Mouse (Mus musculus) Muller cell, postnatal 12 days (primary cell): ENCODE results near the gene Mgat4d.
"Not testable (repeated sequence)": the region's sequence is repeated elsewhere in the genome, so short reads cannot be mapped to it uniquely, and the experiment has no call there.

Source experiments
- DNase-seq: peaks from one replicate; pipeline ENCODE4 v3.0.0-alpha.2; 2015; ENCODE audit errors: inconsistent ontology term

Gene Mgat4d

DNA sequence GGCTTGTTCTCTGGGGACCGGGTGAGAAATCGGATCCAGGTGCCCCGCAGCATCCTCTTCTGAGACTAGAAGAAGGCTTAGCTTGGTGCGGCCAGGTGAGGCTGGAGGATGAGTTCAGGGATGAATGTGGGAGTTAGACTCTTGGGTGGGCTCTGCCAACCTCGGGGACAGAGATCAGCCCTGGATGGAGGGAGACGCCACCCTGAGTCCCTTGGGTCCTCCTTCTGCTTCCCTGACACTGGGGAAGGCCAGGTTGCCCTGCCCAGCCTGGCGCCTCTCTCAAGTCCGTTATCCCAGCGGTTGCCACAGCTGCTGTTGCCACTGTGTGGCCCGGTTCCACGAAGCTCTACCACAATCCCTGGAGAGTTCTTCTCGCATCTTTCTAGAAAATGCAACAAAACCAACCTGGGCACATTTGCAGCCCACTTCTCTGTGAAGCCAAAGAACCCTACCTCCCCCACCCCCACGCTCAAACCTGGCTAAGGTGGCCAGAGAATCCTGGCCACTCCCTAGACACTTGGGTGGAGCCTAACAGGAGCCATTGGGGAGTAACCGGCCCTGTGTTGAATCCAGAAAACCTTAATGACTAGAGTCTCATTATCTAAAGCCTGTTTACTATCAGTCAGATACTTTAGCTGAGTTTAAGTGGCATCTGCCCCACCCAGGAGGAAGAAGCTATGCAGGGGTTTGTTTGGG, 41.9 kb downstream of the Mgat4d start:
- DNase-seq, result no peak

DNA sequence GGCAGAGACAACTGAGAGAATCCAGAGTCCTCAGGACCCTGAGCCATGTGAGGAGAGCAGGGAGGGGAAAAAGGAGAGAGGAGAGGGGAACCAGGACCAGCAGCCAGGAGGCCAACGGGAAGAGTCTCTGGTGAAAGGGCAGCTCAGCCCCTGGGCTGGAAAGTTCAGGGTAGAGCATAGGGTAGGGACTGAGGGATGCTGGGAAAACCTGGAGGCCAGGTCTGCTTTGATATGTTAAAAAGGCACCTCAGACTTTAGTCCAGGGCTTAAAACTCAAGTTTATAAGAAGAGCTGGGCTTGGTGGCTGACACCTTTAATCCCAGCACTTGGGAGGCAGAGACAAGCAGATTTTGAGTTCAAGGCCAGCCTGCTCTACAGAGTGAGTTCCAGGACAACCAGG, 44.2 kb downstream of the Mgat4d start:
- DNase-seq, result no peak

DNA sequence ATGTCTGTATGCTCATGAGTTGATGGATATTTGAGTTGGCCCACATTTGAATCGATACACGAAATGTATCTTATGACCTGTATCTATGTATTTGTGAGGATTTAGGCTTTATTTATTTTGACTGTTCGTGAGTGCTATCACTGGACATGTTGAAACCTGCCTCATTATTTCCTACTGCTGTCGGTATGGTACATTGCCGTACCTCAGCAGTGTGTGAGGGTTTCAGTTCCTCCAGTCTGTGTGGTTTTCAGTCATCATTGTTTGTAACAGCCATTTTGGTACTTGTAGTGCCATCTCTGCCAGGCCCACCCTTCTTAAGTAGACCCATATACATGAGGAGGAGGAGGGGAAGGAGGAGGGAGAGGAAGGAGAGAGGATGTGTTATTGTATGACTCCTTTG, 46.1 kb downstream of the Mgat4d start:
- DNase-seq, result no peak

DNA sequence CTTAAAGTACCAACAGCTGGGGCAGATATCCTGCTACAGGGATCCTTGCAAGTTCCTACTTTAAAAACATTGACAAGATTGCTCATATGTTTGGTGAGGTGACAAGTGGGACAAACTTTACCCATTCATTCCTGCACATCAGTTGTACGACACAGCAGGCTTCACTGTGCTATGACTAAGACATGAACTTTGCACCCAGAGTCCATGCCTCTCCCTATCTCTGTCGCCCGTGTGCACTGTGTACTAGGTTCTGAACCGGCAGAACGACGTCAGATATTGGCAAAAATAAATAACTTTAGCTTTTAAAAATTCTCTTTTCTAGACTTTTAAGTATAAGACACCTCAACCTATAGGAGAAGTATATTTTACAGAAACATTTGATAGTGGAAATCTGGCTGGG, 48.4 kb downstream of the Mgat4d start:
- no peak for DNase-seq

DNA sequence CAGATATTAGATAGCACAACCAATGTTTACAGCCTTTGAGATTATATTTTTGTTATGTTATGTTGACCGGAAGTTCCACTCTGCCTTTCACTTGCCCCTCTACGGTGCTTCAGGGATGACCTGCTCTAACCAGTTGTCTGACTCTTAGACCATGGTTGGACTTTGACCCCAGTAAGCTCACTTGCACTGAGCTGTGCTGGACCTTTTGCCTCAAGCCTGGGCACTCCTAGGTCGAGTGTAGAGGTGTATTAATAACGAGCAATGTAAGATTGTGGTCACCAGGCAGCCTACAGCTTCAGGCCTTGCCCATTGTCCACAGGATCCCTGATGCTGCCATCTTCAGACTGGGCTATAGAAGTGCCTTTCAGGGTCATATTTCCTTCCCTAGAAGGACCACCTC, 49.5 kb downstream of the Mgat4d start:
- no peak for DNase-seq

DNA sequence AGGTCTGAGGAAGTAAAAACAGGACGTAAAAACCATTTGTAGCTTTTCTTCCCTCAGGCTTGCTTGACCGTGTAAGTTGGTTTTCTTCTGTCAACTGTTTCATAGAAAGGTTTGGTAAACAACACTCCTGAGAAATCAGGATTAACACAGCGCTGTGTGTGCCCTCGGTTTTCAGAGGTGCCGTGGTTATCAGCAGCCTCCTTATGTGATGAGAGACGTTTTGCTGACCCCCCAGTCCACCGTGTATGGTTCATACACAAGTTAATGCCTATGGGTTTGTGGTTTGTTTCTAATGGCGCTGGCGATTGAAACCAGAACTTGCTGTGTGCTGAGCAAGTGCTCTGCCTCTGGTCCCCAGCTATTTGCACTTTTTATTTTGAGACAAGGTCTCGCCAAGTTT, 57.3 kb downstream of the Mgat4d start:
- DNase-seq, result no peak

DNA sequence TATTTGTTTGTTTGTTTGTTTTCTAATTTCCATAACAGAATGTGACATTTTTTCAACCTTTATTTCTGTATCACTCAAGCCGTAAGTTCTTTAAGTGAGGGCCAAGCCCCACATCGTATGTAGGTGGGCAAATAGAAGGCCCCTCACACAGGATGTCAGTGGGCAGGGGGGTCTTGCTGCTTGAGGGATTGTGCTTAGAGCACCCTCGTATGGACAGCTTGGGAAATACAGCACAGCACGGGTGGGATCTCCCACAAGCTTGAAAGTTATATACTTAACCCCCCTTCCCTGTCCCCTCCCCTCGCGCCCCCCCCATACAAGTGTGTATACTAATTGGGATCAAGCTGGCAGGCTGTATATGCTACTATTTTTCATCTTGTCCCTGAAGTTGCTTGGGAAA, 58.6 kb downstream of the Mgat4d start:
- DNase-seq, result no peak

DNA sequence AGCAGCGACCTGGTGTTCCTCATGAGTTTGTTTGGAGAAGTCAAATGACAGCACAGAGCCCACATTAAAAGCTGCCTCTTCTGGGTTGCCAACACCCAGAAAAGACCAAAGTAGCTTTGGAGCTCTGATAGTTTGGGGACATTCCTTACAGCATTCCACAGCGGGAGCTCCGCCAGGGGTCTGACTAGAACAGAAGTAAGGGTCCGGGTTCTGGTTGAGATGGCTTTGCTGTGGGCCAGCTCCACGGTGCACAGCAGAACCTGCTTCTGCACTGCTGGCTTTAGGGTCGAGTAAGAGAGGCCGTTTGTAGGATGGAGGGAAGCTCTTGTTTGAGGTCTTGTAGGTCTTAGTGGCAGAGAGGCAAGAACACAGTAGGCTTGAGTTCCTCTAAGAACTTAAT, 60.2 kb downstream of the Mgat4d start:
- DNase-seq, result no peak

DNA sequence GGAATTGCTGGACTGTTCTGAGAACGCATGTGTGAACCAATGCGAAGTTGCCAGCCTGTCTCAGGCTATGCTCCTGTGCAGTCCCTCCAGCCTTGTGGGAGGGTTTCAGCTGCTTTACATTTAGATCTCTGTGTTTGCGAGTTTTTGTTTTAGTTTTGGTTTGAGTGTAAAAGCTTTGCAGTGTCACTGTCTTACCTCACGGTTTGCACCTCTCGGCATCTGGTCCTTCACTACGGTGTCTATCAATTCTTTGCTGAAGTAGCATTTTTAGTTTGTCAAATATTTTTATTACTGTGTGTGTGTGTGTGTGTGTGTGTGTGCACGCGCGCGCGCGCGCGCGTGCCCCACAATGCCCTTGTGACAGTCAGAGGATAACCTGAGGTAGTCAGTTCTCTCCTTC, 68.6 kb downstream of the Mgat4d start:
- no peak for DNase-seq

DNA sequence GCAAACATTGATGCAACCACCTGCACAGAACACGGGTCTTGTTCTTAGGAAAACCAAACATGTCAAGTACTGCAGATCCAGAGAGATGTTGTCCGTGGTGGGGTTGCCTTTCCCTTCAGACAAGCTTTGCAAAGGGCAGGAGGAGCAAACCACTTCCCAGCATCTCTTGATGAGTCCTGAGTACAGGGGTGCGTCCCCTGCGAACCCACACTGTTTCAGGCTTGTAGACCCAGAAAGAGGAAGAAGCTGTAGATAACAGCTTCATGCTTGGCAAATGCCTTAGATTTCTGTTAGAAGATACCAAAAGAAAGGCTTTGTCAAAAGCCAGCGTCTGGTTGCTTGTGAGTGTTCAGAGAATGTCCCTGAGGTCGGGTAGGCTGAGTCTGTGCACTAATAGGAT, 69.7 kb downstream of the Mgat4d start:
- no peak for DNase-seq

DNA sequence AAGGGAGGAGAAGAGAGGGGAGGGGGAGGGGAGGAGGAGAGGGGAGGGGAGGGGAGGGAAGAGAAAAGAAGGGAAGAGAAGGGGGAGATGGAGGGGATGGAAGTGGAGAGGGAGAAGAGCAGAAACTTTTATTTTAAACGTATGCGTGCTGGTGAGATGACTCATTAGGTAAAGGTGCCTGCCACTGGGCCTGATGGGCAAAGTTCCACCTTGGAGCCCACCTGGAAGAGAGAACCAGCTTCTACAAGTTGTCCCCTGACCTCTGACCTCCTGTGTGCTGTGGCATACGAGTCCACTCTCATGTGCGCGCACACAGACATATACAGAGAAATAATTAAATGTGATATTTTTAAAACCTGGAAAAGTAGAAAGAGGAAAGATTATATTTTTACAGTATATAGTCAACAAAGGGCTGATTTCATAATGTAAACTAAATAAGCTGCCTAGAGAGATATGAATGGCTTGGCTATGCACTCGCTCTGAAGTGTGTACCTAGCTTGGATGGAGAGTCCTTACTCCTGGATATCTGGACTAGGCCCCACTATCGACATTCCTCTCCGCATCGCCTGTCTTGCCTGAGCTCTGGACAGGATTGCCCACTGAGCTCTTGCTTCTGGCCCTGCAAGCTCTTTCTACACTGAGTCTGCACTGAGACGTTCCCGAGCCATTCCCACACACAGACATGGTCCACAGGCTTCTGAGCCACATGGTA, 70.7 kb downstream of the Mgat4d start:
- DNase-seq, result no peak

DNA sequence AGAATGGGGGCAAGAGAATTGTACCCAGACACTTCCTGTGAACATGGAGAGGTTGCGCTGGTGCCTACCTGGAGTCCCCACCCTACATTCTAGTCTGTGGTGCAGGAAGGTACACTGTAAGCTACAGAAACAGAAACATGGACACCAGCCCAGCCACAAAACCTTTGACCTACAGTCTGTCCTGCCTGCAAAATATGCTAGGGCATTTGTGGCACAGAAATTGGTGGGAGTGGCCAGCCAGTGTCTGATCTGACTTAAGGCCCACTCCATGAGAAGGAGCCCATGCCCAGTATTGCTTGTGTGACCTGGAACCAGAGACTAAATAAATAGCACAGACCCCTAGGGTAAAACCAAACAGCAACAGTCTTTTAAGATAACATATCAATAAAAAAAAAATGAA, 73.1 kb downstream of the Mgat4d start:
- DNase-seq, result no peak

DNA sequence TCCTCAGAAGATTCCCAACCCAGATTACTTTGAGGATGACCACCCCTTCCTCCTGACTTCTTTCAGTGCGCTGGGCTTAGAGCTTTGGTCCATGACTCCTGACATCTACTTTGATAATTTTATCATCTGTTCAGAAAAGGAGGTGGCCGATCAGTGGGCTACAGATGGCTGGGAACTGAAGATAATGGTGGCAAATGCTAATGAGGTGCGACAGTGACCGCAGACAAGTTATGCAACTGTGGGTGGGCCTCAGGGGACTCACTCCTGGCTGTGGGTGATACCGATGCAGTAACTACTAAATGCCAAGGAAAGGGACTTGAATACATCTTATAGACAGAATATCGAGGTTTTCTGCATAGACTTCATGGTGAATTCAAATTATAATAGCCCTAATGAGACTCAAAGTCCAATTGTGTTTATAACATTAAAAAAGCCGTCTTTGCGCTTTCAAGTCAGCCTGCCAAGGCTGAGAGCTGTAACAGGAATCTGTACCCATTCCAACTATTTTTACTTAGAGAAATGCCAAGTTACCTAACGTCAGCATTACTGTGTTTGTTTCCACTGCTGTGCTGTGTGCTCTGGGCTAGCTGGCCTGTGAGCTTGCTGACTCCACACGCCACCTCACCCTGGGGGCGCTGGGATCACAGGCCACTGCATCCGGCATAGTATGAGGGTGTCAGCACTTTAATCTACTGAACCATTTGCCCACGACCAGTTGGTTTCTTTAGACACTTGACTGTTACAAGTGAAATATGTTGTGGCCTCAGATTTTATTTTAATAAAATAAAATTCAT, 75.0 kb downstream of the Mgat4d start:
- no peak for DNase-seq

DNA sequence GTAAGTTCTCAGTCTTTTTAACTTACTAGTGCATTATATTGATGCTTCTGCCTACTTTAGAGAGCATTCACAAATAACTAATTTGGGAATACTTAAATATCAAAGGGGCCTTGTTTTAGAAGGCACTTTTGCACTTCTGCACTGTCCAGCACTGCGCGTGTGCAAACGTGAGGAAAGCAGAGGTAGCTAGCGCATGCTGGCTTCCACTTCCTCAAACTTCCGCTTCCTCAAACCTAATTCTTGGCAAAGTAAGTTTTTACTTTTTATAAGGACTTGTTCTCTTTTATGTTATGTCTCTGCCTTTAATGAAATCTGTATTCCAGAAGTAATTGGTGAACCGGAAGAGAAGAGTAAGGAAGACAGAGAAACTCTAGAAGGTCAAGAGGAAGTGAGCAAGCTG, 76.9 kb downstream of the Mgat4d start:
- no peak for DNase-seq

DNA sequence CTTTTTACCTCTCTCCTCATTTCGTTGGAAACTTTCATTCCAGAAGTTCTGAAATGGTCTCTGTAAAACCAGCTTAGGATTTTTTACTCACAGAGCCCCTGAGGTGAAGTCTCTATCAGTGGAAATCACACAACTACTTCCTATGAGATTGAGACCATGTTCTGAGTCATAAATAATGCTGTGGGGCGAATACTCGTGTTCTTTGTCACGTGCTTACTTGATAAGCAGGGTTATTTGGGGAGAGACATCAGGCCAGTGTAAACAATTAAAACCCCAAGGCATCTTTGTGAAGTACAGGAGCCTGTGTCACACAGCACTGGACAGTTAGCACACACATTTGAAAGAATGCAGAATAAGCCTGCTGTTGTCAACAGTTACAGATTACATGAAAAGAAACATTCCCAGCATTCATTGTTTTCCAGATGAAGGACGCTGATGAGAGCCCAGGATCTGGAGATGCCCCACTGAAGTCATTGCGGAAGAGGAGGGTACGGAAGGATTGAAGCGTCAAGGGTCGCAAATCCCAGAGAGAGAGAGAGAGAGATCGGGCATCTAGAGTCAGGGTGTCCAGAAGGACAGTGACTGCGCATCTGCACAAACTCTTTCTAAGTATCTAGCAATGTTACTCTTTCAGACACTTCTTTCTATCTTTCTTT, 78.0 kb downstream of the Mgat4d start:
- no peak for DNase-seq

DNA sequence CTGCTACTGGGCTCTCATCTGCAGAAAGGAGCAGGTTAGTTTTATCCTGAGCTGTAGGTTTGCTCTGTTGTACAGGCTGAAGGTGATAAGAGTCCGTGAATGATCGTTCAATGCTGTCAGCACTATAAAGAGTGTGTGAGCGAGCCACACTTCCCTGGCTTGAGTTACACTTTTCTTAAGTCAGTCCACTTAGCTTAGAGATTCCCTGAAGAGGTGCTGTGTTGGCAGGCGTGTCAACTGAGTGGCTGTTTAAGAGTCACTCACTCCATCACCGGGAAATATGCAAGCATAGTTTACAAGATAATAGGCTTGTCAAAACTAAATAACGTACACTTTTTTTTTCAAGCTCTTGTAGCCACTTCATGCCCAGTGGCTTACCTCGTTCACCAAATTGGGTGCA, 78.7 kb downstream of the Mgat4d start:
- DNase-seq, result no peak

DNA sequence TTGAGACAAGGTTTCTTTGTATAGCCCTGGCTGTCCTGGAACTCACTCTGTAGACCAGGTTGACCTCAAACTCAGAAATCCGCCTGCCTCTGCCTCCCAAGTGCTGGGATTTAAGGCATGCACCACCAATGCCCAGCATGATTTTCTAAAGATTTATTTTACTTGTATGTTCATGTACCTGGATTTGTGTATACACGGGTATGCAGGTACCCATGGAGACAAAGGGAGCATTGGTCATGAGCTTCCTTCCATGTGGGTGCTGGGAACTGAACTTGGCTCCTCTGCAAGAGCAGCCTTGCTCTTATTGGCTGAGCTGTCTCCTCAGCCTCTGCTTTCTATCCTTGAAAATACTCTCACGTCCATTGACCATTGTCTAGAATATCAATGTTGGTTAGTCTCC, 80.3 kb downstream of the Mgat4d start:
- not testable (repeated sequence) for DNase-seq

DNA sequence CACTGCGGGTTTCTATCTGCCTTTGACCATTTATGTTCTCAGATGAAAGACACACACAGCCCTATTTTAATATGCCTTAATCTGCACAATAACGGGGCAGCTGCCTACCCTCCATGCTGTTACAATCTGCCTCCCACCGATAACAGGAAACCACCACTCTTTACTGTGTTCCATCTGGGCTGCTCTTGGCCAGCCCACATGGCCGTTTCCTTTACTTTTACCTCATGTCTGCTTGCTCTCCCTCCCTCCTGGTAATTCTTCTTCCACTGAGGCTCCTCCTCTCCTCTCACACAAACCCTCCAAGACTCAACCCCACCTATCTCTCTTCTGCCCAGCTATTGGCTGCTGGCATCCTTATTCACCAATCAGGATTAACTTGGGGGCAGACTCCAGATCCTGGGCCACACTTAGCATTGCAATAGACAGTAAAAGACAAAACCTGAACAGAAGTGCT, 80.8 kb downstream of the Mgat4d start:
- no peak for DNase-seq
